Mouse (Mus musculus) lung, adult 18-20 months (tissue): ENCODE measurements around the gene Tmem104.

Experiments
- DNase-seq, 2 experiments: peaks; one replicate each; pipeline ENCODE4 v3.0.0; 2022; ENCODE audit warnings: mixed read lengths in 2 of 2

Gene Tmem104

DNA sequence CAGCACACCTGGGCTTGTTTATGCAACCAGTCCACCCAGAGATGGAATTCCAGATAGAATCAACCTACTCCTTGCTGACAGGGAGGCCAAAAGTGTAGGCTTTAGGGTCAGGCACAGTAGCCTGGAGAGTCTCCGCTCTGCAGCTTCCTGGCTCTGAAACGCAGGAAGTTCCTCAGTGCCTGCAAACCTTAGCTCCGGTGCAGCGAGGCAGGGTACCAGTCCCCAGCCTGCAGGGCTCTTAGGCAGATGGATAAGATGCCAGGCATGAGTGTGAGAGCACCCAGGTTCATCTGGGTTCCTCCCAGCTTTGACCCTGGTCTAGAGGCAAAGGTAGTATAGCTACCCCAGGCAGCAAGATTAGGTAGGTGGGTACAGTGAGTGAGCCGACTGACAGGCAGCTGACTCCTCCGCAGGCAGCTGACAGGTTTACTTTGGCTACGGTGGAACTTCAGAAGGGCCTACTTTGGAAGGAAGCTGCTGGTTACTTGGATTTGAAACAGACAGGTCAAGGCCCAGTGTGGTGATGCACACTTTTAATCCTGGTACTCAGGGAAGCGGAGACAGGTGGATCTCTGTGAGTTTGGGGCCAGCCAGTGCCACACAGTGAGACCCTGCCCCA lies 19.5 kb upstream of the Tmem104 start:
- DNase-seq = no peak

DNA sequence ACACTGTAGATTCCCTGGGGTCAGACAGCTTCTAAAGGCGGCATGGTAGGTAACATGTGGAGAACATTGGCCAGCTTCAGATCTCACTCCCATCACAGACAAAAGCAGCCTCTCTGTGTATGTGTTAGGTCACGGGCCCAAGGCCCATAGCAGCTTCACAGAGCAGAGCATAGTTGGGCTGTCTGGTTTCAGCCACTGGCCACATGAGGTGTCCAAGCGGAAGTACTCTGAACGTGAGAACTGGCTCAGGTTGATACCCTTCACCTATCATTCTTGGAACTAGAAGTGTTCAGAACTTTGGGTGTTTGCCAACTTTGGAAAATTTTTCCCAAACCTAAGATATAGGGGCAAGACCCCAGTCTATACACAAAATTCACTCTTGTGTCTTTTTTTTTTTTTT lies 17.9 kb upstream of the Tmem104 start:
- no peak for DNase-seq

DNA sequence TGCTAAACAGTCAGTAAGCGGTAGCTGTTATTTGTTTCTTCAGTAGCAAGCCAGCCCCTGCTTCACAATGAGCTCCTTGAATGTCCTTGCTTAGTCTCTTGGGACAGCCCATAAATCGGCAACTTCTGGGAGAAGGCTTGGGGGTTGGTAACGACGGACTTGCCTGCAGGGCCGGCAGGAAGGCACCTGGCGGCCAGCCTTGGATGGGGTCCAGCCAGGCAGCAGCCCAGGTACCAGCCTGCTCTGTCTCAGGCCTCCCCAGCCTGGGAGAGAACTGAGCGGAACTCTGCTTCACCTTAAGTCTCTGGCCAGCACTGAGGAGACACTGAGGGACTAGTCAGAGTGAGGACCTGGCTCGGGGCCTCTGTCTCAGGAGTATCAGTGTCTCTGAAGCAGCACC lies 16.2 kb upstream of the Tmem104 start:
- DNase-seq = peak in 1 of 2 experiments; percentile 53

DNA sequence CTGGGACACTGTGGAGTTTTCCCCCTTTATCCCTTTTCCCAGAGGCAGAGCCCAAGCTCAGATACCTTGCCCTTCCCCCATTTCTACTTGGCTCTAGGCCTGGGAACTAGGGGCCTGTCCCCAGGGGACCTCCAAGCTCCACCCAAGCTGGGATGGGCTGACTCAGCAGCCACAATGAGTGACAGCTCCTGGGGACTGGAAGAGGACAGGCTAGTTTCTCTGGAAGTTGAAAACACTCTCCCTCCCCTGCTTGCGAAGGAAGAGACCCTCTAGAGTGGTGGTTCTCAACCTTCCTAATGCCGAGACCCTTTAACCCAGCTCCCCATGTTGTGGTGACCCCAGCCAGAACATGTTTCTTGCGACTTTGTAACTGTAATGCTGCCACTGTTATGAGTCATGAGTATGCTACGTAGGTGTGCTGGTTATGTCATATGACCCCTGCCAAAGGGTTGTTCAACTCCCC lies 14.4 kb upstream of the Tmem104 start:
- peak in 1 of 2 experiments; percentile 73 for DNase-seq

- DNase-seq = peak; percentile 71 to 85
These were observed 13.5 kb upstream of the Tmem104 start for GRCm38 (mm10) chr11:115173549-115174339.

DNA sequence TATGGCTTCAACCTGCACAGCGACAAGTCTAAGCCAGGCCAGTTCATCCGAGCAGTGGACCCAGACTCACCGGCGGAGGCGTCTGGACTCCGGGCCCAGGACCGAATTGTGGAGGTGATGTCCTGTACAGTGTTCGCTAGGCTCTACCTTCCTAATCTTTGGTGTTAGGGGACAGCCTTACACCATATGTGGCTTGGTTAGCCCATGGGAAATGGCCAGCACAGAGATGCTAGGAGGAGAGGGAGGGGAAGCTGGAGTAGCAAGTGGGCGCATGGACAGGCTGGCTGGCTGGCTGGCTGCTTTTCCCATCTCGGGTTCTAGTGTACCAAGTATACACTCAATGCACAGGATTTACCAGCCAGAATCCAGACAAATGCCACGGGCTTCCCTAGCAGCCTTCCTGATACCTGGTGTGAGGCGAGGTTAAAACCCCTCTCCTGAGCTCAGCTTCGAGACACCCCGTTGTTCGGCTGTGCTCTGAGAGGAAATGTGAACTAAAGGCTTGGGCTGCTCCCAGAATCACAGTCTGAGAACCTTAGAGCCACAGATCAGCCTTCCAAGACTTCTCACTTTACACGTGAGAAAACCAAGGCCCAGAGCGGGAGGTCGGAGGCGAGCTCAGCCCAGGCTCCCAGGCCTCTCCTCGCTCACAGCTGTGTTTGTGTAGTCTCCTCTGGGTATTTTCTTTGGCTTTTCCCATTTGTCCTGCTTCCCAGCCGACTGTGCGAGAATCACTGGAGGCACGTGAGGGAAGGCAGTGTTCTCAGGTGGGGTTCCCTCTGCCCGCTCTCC lies 10.7 kb upstream of the Tmem104 start:
- DNase-seq = no peak

DNA sequence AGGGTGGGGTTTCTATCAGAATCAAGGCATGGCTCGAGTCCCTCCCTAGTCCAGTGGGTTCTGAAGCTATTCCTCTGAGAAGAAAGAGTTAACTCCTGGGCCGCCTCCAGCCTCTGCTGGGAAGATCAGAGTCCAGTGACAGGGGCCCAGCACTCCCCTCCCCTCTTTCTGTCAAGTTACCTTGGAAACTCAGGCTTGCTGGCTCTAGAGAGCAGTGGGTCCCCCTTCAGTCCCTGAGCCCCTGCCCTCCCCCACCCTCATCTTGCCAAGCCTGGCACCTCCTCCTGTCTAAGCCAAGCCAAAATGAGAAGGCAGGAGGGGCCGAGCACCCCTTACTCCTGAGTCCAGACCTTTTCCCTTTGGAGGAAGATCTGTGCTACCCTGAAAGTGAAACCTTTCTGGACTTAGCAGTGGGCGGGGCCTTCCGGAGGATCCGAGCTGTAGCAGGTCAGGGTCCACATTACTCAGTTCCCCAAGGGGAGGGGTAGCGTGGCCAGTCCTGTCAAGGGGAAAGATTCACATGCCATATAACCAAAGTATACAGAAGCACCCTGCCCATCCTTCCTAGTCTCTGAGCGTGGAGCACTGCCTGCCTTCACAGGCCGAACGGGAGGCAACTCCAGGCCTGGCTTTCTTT lies 9.6 kb upstream of the Tmem104 start:
- DNase-seq = no peak

- DNase-seq = no peak
These were observed 8.5 kb upstream of the Tmem104 start for GRCm38 (mm10) chr11:115178766-115179165.

DNA sequence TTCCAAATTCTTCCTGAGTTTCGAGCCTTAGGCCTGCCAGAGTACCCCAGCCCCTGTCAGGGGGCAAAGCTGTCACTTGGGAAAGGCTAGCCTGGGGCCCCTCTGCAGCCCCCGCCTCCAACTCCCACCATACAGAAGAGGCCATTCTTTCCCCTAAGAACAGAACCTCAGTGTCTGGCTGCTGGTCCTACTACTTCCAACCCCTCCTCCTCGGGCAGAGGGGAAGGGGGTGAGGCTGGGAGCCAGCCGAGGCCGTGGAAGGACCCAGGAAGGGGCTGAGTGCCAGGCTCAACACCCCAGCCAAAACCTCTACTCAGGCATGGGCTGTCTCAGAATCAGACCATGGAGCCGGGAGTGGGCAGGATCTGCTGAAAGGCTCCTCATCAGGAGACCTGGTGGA lies 8.1 kb upstream of the Tmem104 start:
- no peak for DNase-seq

DNA sequence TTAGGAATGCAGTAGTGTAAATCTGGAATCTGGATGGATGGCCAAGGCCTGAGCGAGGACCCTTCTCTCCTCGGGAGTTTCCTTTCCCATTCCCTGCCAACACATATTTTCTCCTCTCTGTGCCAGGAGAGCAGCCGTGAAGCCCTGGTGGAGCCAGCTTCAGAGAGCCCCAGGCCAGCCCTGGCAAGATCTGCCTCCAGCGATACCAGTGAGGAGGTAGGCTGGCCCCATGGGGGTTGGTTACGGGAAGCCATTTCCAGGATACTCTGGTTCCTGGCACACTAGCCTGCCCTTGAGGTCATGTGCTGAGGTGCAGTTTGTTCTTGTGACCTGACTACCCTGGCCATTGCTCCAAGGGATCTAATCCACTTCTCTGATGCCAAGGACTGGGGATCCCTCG lies 7.4 kb upstream of the Tmem104 start:
- DNase-seq = no peak

DNA sequence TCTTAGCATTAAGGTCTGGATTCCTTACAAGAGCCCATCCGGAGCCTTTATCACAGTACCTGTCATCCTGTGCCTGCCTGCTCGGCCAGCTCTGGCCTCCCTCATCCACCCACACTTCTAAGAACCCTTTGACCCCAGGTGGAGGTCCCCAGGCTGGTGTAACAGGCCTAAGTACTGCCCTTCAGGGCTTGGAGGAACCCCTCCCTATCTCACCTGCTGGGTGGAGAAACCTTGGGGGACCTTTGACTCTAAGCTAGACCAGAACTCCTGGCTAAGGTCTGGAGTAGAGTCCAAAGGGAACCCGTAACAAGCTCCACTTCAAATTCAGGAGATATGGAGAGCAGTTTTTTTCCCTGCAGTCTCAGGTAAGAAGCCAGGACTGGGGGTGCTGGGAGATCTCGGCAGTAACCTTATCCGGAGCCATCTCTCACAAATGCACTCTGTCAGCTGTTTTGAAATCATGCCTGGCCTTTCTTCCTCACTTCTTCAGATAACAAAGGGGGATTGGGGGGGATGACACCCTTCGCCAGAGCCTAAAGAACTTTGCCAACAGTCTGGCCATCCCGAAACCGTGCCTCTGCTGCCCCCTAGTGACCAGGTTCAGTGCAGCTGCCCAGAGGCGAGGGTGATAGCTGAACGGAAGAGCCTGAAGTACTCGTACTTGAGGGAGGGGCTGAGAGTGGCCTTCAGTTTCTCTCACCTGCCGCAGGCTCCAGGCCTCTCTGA lies 5.2 kb upstream of the Tmem104 start:
- peak; percentile 81 to 86 for DNase-seq

GRCm38 (mm10) chr11:115184973-115185372 lies 2.3 kb upstream of the Tmem104 start:
- no peak for DNase-seq

DNA sequence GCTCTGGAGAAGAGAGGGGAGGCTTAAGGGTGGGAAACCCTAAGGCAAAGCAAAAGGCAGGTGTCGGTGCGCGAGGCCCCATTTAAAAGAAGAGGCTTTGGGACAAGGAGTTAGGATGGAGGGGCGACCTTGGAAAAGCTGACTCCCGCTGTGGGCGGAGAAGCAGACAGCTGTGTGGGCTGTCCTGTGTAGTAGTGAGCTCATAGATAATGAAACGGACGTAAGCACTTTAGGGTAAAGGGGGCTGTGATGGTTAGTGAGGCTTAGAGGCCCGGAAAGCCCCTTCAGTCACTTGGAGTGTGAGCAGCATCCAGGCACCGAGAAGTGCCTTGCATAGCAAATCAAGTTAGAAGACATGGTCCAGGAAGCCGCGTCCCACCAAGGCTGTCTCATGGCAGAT lies 406 bp downstream of the Tmem104 start, which contains the start of gene Nat9:
Nat9 (minus strand) TSS at position 167 of the 400 bp plus-strand sequence.
- DNase-seq = no peak

- no peak for DNase-seq
These were observed 1.4 kb downstream of the Tmem104 start for GRCm38 (mm10) chr11:115188539-115189231.

GRCm38 (mm10) chr11:115189304-115189703 lies 2.0 kb downstream of the Tmem104 start:
- DNase-seq = no peak

DNA sequence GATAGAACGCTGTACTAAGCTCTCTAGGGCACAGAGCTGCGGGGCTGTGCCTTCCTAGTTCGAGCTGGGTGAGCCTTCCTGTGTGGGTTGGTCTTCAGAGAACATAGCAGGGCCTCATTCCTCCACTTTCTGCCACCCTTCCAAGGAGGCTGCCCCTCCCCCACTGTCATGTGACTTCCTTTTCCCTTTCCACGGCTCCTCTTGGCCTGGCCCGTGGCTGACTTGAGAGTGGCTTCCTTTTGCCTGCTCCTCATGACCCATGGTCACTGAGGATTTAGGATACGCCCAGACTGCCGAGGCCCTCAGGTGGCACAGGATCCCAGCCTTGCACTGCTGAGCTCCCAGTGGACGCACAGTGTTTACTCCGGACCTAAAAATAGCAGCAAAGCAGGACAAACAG lies 4.9 kb downstream of the Tmem104 start:
- peak; percentile 79 to 83 for DNase-seq

DNA sequence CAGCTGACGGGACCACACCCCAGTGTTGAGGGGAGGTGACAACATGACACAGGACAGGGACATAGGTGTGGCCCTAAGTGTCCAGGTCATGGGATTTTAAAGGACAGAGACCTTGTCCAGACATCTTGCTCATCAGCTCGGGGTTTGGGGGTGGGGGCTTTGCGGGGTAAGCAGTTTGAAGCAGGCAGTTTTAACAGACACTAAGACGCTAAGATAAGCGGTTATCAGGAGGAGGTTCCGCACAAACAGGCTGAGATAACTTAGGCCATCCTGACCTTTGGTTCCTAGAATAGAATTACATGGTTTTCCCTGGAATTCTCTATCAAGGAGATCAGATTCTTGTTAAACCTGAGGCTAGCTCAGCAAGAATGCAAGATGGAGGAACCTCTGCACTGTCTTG lies 7.4 kb downstream of the Tmem104 start:
- DNase-seq = no peak

DNA sequence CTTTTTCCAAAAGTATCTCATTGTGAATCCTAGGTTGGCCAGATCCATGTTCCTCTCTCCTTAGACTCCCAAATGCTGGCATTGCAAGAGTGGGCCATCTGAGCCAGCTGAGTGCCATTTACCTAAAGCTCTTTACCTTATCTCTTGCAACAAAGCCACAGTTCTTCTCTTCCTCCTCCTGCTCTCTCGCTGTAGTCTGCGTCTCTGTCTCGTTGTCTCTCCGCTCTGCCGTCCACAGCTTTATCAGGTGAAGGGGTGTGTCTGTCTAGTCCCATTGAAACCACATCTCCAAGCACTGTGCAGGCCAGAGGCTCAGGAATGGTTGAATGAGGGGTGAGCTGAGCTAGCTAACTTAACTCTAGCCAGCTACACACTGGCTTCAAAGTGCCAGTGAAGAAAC lies 8.6 kb downstream of the Tmem104 start:
- DNase-seq = no peak

- DNase-seq = no peak
These were observed 10.3 kb downstream of the Tmem104 start for GRCm38 (mm10) chr11:115197558-115197957.

DNA sequence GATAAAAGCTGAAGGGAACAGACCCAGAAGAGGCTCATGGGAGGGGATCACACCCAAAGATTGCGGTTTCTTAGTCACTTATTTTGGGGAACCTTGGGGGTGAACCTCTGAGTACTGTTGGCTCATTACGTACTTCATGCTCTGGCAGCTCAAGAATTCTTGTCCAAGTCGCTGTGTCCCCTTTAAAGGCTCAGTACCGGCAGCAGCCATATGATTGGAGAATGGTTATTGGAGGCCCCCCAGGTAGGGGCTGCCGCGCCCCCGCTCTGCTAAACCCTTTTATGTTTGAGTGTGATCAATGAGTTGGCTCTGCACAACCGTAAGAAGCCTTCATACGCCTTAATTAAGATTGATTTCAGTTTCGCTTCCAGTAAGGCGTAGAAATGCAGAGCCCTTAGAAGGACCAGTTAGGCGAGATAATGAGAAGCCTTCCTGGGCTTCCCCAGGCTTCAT lies 11.7 kb downstream of the Tmem104 start:
- DNase-seq = no peak

DNA sequence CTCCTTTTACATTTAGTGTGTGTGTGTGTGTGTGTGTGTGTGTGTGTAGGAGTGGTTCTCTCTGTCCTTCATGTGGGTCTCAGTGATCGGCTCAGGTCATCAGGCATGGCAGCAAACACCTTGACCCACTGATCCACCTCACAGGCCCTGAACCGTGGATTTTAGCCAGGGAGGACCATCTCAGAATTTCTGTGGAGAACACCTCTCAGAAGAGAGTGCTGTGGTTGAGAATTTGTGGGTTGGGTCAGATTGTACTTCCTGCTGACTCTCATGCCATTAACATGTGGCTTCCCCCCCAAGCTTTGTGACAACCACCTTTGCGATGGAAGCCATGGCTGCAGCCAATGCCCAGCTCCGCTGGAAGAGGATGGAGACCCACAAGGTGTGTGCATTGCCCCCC lies 13.2 kb downstream of the Tmem104 start:
- no peak for DNase-seq

DNA sequence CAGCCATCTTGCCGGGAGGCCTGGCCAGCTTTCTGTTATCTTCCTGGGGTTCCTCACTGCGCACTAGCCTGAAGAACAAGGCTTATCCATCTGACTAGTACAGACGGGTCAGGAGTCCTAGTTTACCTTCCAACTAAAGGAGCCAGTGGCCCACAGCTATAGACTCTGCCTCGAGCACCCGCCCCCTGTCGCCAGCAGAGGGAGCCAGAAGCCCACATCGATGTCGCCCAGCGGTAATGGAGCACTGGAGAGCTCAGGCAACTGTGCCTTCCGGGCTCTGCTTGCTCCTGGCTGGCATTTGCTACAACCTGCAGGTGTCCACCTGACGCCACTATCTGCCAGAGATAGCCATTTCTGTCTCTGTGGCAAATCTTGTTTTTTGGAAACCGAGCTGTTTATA lies 15.0 kb downstream of the Tmem104 start:
- DNase-seq = peak; percentile 75 to 82
